ENCODE assay signal across 17 mouse cellular contexts in genomic region chr8:3647561-3647960, GRCm38 (mm10). TPM values are rescaled to one million over a fixed set of nuclear protein-coding genes. Genes with fewer than 3 reads are reported as not detected.
"Had no signal": no experiment of that assay in that cellular context is flagged by ENCODE, and none has a peak within 500 bp of the region (broad histone marks: within the 10 kb centered on the region; RNA-seq: fewer than 3 reads in every experiment).

No protein-coding gene starts in this region.

- H3K4me2 ChIP-seq: limb, embryonic 12.5 days; liver, embryonic 15.5 days; lung, embryonic 15.5 days; midbrain, embryonic 12.5 days; neural tube, embryonic 13.5 days had no signal

- H3K36me3 ChIP-seq: limb, embryonic 12.5 days; lung, embryonic 15.5 days; midbrain, embryonic 12.5 days; neural tube, embryonic 13.5 days had no signal

- H3K4me3 ChIP-seq: limb, embryonic 12.5 days; liver, embryonic 15.5 days; lung, embryonic 15.5 days; midbrain, embryonic 12.5 days; neural tube, embryonic 13.5 days had no signal

- DNase-seq: kidney, postnatal 14 days; liver; lung, postnatal 14 days; retina, postnatal 1 day; right cerebral cortex, postnatal 4 days; spleen, adult 18-20 months; thymus, adult 18-20 months; thymus, postnatal 14 days had no signal

- H3K9ac ChIP-seq: limb, embryonic 12.5 days; liver, embryonic 15.5 days; lung, embryonic 15.5 days; midbrain, embryonic 12.5 days; neural tube, embryonic 13.5 days had no signal

- H3K9me3 ChIP-seq: limb, embryonic 12.5 days; liver, embryonic 15.5 days; lung, embryonic 15.5 days; midbrain, embryonic 12.5 days; neural tube, embryonic 13.5 days had no signal

- H3K4me1 ChIP-seq: limb, embryonic 12.5 days; lung, embryonic 15.5 days; midbrain, embryonic 12.5 days; neural tube, embryonic 13.5 days had no signal

- H3K27ac ChIP-seq: limb, embryonic 12.5 days; liver, embryonic 15.5 days; lung, embryonic 15.5 days; midbrain, embryonic 12.5 days; neural tube, embryonic 13.5 days had no signal

- ATAC-seq: intestine, postnatal 0 days; midbrain, embryonic 16.5 days had no signal

- H3K27me3 ChIP-seq: liver, embryonic 15.5 days; lung, embryonic 15.5 days; midbrain, embryonic 12.5 days; neural tube, embryonic 13.5 days had no signal

RNA-seq across cellular contexts. Expression of gene Retn, which starts 8.0 kb away (rescaled TPM):
- polyA plus RNA-seq: intestine, postnatal 0 days; limb, embryonic 12.5 days; liver, embryonic 15.5 days; lung, embryonic 15.5 days; midbrain, embryonic 12.5 days; stomach, embryonic 14.5 days had no signal

RNA-seq across cellular contexts. Expression of gene Mcemp1, which starts 18.0 kb away (rescaled TPM):
- polyA plus RNA-seq: limb, embryonic 12.5 days; midbrain, embryonic 12.5 days had no signal

RNA-seq across cellular contexts. Expression of gene Pcp2, which starts 22.2 kb away (rescaled TPM):
- polyA plus RNA-seq: intestine, postnatal 0 days; midbrain, embryonic 12.5 days; neural tube, embryonic 13.5 days; urinary bladder, adult 2 months had no signal
